Mouse (Mus musculus): ENCODE results near the gene Ankrd65. TPM values are rescaled to one million over a fixed set of nuclear protein-coding genes. Genes with fewer than 3 reads are reported as not detected.
A peak's percentile ranks its signal among the peaks of the same experiment; 100 is the strongest.

Gene Ankrd65
- total and polyA plus RNA-seq, 3 experiments, result not detected

DNA sequence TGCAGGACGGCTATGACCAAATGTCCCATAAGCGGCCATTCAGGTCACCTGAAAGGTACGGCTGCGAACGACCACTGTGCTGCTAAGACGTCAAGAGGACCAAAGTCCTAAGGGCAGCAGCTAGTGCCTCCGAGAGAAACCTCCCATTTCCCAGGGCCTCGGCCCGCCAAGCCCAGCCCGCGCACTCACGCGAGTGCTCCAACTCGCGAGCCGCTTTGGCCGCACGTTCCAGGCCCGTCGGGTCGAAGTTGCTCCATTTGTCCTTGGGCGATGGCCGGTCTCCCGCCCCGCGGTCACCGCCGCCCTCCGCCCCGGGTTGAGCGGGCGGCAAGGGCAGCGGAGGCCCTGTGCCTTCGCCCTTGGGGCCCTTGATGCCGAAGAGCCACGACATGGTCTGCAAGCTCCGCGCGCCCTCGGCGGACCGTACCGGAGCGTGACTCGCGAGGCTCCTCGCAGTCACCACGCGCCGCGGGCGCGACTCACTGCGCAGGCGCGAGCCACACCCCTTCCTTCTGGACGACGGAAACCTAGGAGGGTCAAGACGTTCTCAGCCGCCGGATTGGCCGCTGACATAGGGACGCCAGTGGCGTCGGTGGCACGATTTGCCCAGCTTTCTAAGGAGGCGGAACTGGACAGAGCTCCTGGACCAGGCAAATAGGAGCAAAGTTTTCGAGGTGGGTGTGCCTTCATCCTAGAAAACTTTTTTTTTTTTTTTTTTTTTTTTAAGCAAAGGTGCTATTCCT, 29.5 kb upstream of the Ankrd65 start, which contains the start of gene Atad3a:
Gene Atad3a (minus strand): TSS at position 481 of the 743 bp plus-strand sequence.
- H3K27me3 ChIP-seq (replicated peaks), result no peaks in the 10 kb centered on the region
- peak within 1 kb of the TSS; percentile 79 for H3K4me2 ChIP-seq (ENCODE audit: insufficient read depth, low read depth, poor library complexity, severe bottlenecking)
- peak within 1 kb of the TSS; percentile 84 for H3K9ac ChIP-seq (ENCODE audit: insufficient read depth, low read depth)
- peak; percentile 96 for DNase-seq (ENCODE audit: extremely low read depth)
- H3K79me2 ChIP-seq (replicated peaks; ENCODE audit: control insufficient read depth, extremely low read depth, insufficient read depth, poor library complexity, severe bottlenecking), result peaks cover 41% of the 10 kb centered on the region
- H3K4me1 ChIP-seq (ENCODE audit: control insufficient read depth in 1 of 2, insufficient read depth in 2 of 2), result peaks cover 14 to 24% of the 10 kb centered on the region in 2 experiments
- TF ChIP-seq MAX (IDR thresholded peaks at IDR 0.05; ENCODE audit: low read length) (peak; percentile 96), KAT2A (IDR thresholded peaks at IDR 0.05; ENCODE audit: insufficient replicate concordance, low read length) (peak; percentile 81; the same call in 1 of the 2 replicates), CTCF (conservative IDR thresholded peaks at IDR 0.05 in 1 of 2, IDR thresholded peaks at IDR 0.05 in 1 of 2; ENCODE audit: low read depth in 2 of 2, low read length in 2 of 2) (no peak), ZKSCAN1 (IDR thresholded peaks at IDR 0.05; ENCODE audit: borderline replicate concordance, low read depth, low read length) (no peak), BHLHE40 (IDR thresholded peaks at IDR 0.05; ENCODE audit: low read depth, low read length) (no peak; the same call in 1 of the 2 replicates), NRF1 (IDR thresholded peaks at IDR 0.05; ENCODE audit: low read depth, low read length) (peak; percentile 96), IRF4 (IDR thresholded peaks at IDR 0.05; ENCODE audit: low read depth, low read length) (no peak), RCOR1 (conservative IDR thresholded peaks at IDR 0.05; ENCODE audit: low read depth, low read length) (no peak), NELFE (IDR thresholded peaks at IDR 0.05; ENCODE audit: low read depth, low read length) (peak; percentile 94), ETS1 (conservative IDR thresholded peaks at IDR 0.05; ENCODE audit: low read depth, low read length) (no peak), USF1 (IDR thresholded peaks at IDR 0.05; ENCODE audit: low read depth, low read length) (no peak), SIN3A (IDR thresholded peaks at IDR 0.05; ENCODE audit: low read length) (0 out of 2 replicates have a peak, but pooled peaks have one; percentile 45), MEF2A (IDR thresholded peaks at IDR 0.05; ENCODE audit: borderline replicate concordance, low read depth, low read length) (peak; percentile 69), POLR2A (IDR thresholded peaks at IDR 0.05; ENCODE audit: low read depth, low read length) (peak; percentile 88), CHD1 (IDR thresholded peaks at IDR 0.05; ENCODE audit: low read depth, low read length) (no peak), SMC3 (IDR thresholded peaks at IDR 0.05; ENCODE audit: low read depth, low read length) (no peak), ZC3H11A (IDR thresholded peaks at IDR 0.05; ENCODE audit: low read depth, low read length) (no peak), MAFK (IDR thresholded peaks at IDR 0.05; ENCODE audit: insufficient replicate concordance, low read length) (no peak), TCF12 (IDR thresholded peaks at IDR 0.05; ENCODE audit: low read depth, low read length) (peak; percentile 74), E2F4 (IDR thresholded peaks at IDR 0.05; ENCODE audit: insufficient replicate concordance, low read depth, low read length) (no peak), RAD21 (IDR thresholded peaks at IDR 0.05; ENCODE audit: low read depth, low read length) (no peak), POLR2AphosphoS2 (IDR thresholded peaks at IDR 0.05; ENCODE audit: low read depth, low read length) (peak; percentile 37; the same call in 1 of the 2 replicates), MXI1 (IDR thresholded peaks at IDR 0.05; ENCODE audit: low read depth, low read length) (peak; percentile 98), MAZ (IDR thresholded peaks at IDR 0.05; ENCODE audit: low read depth, low read length) (no peak), HCFC1 (IDR thresholded peaks at IDR 0.05; ENCODE audit: low read depth, low read length) (peak; percentile 86), UBTF (IDR thresholded peaks at IDR 0.05; ENCODE audit: low read depth, low read length) (peak; percentile 36; the same call in 1 of the 2 replicates), TBP (conservative IDR thresholded peaks at IDR 0.05; ENCODE audit: low read depth, low read length) (peak; percentile 59; the same call in 1 of the 2 replicates), JUND (conservative IDR thresholded peaks at IDR 0.05; ENCODE audit: low read depth, low read length) (no peak), USF2 (conservative IDR thresholded peaks at IDR 0.05; ENCODE audit: low read depth, low read length) (no peak), PAX5 (IDR thresholded peaks at IDR 0.05; ENCODE audit: low read length) (no peak), ZNF384 (IDR thresholded peaks at IDR 0.05; ENCODE audit: low read depth, low read length) (peak; percentile 95), MYC (IDR thresholded peaks at IDR 0.05; ENCODE audit: low read depth, low read length) (peak; percentile 90), ELF1 (IDR thresholded peaks at IDR 0.05; ENCODE audit: low read depth, low read length) (peak; percentile 85), JUN (IDR thresholded peaks at IDR 0.05; ENCODE audit: insufficient read depth, low read depth, low read length) (no peak), ZMIZ1 (IDR thresholded peaks at IDR 0.05; ENCODE audit: low read depth, low read length) (peak; percentile 75), GABPA (IDR thresholded peaks at IDR 0.05; ENCODE audit: insufficient replicate concordance, low read depth, low read length) (no peak), EP300 (IDR thresholded peaks at IDR 0.05; ENCODE audit: low read length) (no peak), CHD2 (IDR thresholded peaks at IDR 0.05; ENCODE audit: low read length) (peak; percentile 13; the same call in 1 of the 2 replicates)
- peak within 1 kb of the TSS; percentile 30; the same call in 1 of the 2 replicates for H3K27ac ChIP-seq (ENCODE audit: insufficient read depth, low read depth)
- H3K9me3 ChIP-seq (replicated peaks; ENCODE audit: low read length), result no peaks in the 10 kb centered on the region
- H3K4me3 ChIP-seq (replicated peaks in 1 of 3; ENCODE audit: low read depth in 2 of 3, low read length in 2 of 3, poor library complexity in 1 of 3), result peak within 1 kb of the TSS; percentile 62 to 98 (median 84)
- in situ Hi-C loops (cut with MboI; ENCODE audit: low pct_ligation_motif_present, low pct_unique_long_range_greater_than_20kb, low sequenced_read_pairs) (no loop called here), dilution Hi-C loops (cut with MboI; ENCODE audit: extremely low pct_ligation_motif_present, extremely low pct_unique_long_range_greater_than_20kb, low sequenced_read_pairs) (no loop called here)
- peaks cover 22 to 36% of the 10 kb centered on the region in 2 experiments for H3K36me3 ChIP-seq (replicated peaks in 1 of 2; ENCODE audit: control insufficient read depth in 1 of 2, insufficient read depth in 1 of 2, low read length in 1 of 2)
